Mouse (Mus musculus): ENCODE measurements around the gene Brms1. TPM values are rescaled to one million over a fixed set of nuclear protein-coding genes. Genes with fewer than 3 reads are reported as not detected.

Gene Brms1
- polyA plus RNA-seq, 1 experiment from 2014 or later, result 56.8 TPM

DNA sequence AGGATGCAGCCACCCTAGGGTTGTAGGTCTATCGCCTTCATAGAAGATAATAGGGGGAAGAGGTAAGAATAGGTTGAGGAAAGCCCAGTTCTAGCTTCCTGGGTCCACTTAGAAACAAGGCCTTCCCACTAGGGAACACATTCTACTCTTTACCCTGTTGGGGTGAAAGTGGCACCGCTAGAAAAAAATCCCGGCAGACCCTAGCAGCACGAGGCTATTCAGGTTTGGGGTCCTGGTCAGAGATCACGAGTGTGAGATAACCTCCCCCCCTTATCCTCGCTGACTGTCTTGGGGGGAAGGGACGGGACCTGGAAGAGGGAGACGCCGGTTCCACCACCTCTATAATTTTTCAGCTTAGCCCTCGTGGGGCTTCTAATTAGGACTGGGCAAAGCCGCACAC, 29.9 kb downstream of the Brms1 start:
- in situ Hi-C loops (cut with MboI; ENCODE audit: low pct_unique_long_range_greater_than_20kb), result loop anchor here (5.0 kb wide), 1 partner anchor 54 kb away; no protein-coding TSS in a partner anchor
- ATAC-seq (no peak), DNase-seq (ENCODE audit: low read depth, low spot score) (no peak)
- ChIA-PET CTCF (interaction anchor here (1.4 to 4.6 kb wide), 4 partner anchors 16 to 56 kb away, joined by 4 to 32 read pairs (median 8); partner anchors contain the start of gene Rin1), POLR2A (no interaction called here)
- H3K27me3 ChIP-seq, result peaks cover 3% of the 10 kb centered on the region
- TF ChIP-seq CTCF (IDR thresholded peaks at IDR 0.05), result no peak

DNA sequence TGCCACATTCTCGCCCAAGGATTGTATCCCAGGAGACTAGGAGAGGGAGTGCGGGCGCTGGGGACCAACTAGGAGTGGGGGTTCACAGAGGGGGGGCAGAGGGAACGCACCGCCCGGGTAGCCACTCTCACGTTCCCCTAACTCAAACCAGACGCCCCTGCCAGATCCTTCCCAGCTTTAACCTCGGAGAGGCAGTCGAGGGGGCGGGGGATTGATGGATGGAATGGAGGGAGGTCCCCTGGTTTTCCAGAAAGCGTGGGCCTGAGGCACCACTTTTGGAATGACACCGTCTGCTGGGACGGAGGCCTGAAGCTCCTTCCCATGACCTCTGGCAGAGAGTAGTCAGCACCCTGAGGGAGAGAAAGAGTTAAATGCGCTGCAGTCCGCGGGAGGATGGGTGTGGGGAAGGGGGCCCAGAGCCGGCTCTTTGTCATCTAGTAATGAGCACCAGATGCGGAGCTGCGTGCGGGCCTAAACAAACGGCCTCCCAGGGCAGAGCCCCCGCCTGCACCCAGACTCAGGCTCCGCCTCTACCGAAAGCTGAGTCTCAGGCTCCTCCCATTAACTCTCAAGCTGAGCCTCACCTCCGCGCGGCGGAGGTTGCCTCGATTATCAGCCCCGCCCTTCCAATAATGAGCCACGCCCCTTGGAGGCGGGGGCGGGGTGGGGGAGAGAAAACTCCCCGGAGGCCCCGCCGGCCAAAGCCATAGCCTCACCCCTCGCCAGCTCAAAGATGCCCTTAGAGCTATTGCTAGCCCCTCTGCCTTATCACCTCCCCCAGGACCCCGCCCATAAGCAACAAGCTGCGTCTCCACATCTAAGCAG, 30.6 kb downstream of the Brms1 start:
- CTCF ChIA-PET, result interaction anchor here (1.4 to 4.6 kb wide), 4 partner anchors 17 to 57 kb away, joined by 4 to 32 read pairs (median 8); partner anchors contain the start of gene Rin1
- TF ChIP-seq CTCF (IDR thresholded peaks at IDR 0.05), result no peak
- POLR2A ChIA-PET, result interaction anchor here (1.2 kb wide), 1 partner anchor 21 kb away, joined by 4 read pairs; the partner anchor contains the start of gene Rin1
- no peak for DNase-seq (ENCODE audit: low read depth, low spot score)
- ATAC-seq, result peak; percentile 58
- H3K27me3 ChIP-seq, result peaks cover 3% of the 10 kb centered on the region
- in situ Hi-C loops (cut with MboI; ENCODE audit: low pct_unique_long_range_greater_than_20kb), result loop anchor here (5.0 kb wide), 1 partner anchor 54 kb away; no protein-coding TSS in a partner anchor

DNA sequence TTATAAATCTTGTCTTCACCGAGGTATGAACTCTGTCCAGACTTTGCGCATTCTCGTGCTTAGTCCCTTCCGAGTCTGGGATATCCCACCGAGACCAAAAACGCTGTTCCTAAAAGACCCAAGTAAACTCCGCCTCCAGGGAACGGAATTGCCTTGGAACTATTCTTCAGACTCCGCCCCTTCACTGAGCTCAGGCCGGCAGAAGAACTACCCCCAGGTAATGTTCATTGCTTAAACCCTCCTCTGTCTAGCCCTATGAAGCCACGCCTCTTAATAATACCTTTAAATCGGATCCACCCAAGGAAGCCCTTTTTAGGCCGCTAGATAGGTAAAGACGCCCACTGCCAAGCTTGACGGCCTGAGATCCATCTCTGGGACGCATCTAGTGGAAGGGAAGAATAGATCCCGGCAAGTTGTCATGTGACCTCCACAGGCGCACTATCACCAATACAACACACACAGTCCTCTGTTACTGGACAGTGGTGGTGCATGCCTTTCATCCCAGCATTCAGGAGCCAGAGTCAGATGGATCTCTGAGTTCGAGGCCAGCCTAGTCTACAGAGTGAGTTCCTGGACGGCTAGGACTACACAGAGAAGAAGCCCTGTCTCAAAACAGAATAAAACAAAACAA, 31.4 kb downstream of the Brms1 start:
- in situ Hi-C loops (cut with MboI; ENCODE audit: low pct_unique_long_range_greater_than_20kb), result loop anchor here (5.0 kb wide), 1 partner anchor 55 kb away; no protein-coding TSS in a partner anchor
- ChIA-PET POLR2A (interaction anchor here (1.2 kb wide), 1 partner anchor 22 kb away, joined by 4 read pairs; the partner anchor contains the start of gene Rin1), CTCF (interaction anchor here (1.8 to 4.6 kb wide), 3 partner anchors 18 to 56 kb away, joined by 4 to 32 read pairs (median 12); partner anchors contain the start of gene Rin1)
- ATAC-seq (peak; percentile 23), DNase-seq (ENCODE audit: low read depth, low spot score) (no peak)
- no peak for TF ChIP-seq CTCF (IDR thresholded peaks at IDR 0.05)
- peaks cover 3% of the 10 kb centered on the region for H3K27me3 ChIP-seq

DNA sequence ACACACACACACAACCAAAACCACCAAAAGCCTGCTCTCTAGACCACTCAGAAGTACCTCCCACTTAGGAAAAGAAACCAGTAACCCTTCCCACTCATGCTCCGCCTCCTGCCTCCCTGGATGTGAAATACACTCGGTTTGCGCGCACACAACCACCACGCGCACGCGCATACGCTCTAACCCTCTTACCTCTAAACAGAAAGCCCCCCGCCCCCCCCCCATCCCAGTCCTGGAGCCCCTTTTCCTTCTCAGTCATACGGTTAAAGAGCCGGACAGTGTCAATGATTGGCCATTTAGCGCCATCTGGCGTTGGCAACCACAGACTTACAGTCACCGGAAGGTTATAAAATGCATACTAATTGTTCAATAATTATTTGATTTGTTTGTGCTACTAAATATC, 31.9 kb downstream of the Brms1 start:
- no peak for TF ChIP-seq CTCF (IDR thresholded peaks at IDR 0.05)
- in situ Hi-C loops (cut with MboI; ENCODE audit: low pct_unique_long_range_greater_than_20kb), result loop anchor here (5.0 kb wide), 1 partner anchor 56 kb away; no protein-coding TSS in a partner anchor
- ATAC-seq (no peak), DNase-seq (ENCODE audit: low read depth, low spot score) (no peak)
- ChIA-PET POLR2A (interaction anchor here (1.2 to 1.4 kb wide), 2 partner anchors 18 to 22 kb away, joined by 4 to 5 read pairs; partner anchors contain the start of gene Rin1), CTCF (interaction anchor here (1.8 to 4.6 kb wide), 2 partner anchors 18 to 56 kb away, joined by 4 to 32 read pairs; no protein-coding TSS in a partner anchor)
- H3K27me3 ChIP-seq, result peaks cover 3% of the 10 kb centered on the region

DNA sequence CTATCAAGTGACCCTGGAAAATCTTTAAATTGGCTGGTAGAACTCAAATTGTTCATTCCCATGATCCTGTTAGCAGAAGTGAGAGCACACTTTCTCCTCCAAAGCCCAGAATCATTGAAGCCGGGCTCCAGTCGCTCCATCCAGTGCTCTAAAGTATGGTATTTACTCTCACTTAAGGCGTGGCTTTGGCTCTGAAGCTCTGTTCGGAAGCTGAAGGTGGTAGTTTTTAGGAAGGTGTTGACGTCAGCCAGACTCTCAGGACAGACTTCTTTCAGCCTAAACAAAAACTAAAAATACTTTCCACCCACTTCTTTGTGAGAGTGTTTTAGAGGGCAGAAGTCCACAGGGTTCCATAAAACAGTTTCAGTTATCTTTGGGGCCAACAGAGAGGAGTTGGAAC, 32.4 kb downstream of the Brms1 start:
- no peak for TF ChIP-seq CTCF (IDR thresholded peaks at IDR 0.05)
- ATAC-seq (no peak), DNase-seq (ENCODE audit: low read depth, low spot score) (no peak)
- POLR2A ChIA-PET, result interaction anchor here (1.4 kb wide), 1 partner anchor 19 kb away, joined by 5 read pairs; no protein-coding TSS in a partner anchor
- in situ Hi-C loops (cut with MboI; ENCODE audit: low pct_unique_long_range_greater_than_20kb), result loop anchor here (5.0 kb wide), 1 partner anchor 56 kb away; no protein-coding TSS in a partner anchor
- CTCF ChIA-PET, result interaction anchor here (2.2 kb wide), 1 partner anchor 23 kb away, joined by 16 read pairs; the partner anchor contains the start of gene Rin1
- peaks cover 3% of the 10 kb centered on the region for H3K27me3 ChIP-seq

DNA sequence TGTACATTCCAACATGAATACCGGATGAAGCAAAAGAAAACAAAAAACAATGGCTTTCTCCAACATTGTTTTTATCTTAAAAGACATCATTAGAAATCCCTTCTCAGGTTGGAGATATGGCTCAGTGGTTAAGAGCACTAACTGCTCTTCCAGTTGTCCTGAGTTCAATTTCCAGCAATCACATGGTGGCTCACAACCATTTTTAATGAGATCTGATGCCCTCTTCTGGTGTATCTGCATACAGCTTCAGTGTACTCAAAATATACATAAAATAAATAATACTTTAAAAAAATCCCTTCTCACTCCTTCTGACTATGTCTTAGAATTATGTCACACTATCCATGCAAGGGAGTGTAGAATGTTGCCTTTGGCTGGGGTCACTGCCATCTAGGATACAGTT, 38.1 kb downstream of the Brms1 start:
- no peak for TF ChIP-seq CTCF (IDR thresholded peaks at IDR 0.05)
- ChIA-PET CTCF (interaction anchor here (0.9 to 2.3 kb wide), 6 partner anchors 10 to 72 kb away, joined by 3 to 22 read pairs (median 4); no protein-coding TSS in a partner anchor), POLR2A (no interaction called here)
- no peak for DNase-seq (ENCODE audit: low read depth, low spot score)
- peaks cover 13% of the 10 kb centered on the region for H3K27me3 ChIP-seq
- in situ Hi-C loops (cut with MboI; ENCODE audit: low pct_unique_long_range_greater_than_20kb), result no loop called here
- no peak for ATAC-seq

DNA sequence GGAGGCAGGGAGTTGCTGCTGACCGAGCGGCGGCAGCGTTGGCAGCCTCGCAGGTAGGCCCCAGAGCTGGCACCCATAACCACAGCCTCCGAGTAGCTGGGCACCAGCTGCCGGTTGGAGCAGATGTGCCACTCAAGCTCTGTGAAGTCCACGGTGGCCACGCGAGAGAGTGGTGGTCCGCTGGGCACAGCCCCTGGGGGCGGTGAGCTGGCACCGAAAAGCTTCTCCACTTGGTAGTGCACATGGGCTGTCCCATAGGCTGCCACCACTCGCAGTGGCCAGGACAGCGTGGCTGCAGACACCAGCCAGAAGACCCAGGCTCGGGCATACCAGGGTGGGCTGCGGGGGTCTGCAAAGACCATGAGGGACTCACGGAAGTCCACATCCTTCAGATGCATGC, 40.9 kb downstream of the Brms1 start:
- in situ Hi-C loops (cut with MboI; ENCODE audit: low pct_unique_long_range_greater_than_20kb), result no loop called here
- DNase-seq (ENCODE audit: low read depth, low spot score) (no peak), ATAC-seq (no peak)
- ChIA-PET POLR2A (no interaction called here), CTCF (no interaction called here)
- H3K27me3 ChIP-seq, result peaks cover 17% of the 10 kb centered on the region
- TF ChIP-seq CTCF (IDR thresholded peaks at IDR 0.05), result no peak

DNA sequence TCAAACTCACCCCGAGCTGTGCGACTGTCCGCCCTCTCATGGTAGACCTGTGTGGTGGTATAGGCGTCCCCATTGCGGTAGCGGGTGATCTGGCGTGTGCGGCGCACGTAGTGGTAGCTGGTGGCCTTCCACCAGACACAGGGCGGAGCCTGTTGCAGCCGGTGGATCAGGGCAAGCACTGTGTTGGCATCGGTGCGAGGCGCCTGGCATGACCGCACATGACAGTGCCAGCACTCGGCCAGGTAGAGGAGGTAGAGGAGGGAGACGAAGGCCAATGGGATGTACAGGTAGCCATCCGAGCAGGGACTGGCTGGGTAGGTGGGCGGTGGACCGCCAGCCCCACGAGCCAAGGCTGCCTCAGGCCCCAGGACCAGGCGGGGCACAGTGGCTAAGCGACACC, 41.4 kb downstream of the Brms1 start:
- TF ChIP-seq CTCF (IDR thresholded peaks at IDR 0.05), result no peak
- CTCF ChIA-PET, result no interaction called here
- ATAC-seq, result no peak
- DNase-seq (ENCODE audit: low read depth, low spot score), result no peak
- POLR2A ChIA-PET, result no interaction called here
- in situ Hi-C loops (cut with MboI; ENCODE audit: low pct_unique_long_range_greater_than_20kb), result no loop called here
- H3K27me3 ChIP-seq, result peaks cover 17% of the 10 kb centered on the region

DNA sequence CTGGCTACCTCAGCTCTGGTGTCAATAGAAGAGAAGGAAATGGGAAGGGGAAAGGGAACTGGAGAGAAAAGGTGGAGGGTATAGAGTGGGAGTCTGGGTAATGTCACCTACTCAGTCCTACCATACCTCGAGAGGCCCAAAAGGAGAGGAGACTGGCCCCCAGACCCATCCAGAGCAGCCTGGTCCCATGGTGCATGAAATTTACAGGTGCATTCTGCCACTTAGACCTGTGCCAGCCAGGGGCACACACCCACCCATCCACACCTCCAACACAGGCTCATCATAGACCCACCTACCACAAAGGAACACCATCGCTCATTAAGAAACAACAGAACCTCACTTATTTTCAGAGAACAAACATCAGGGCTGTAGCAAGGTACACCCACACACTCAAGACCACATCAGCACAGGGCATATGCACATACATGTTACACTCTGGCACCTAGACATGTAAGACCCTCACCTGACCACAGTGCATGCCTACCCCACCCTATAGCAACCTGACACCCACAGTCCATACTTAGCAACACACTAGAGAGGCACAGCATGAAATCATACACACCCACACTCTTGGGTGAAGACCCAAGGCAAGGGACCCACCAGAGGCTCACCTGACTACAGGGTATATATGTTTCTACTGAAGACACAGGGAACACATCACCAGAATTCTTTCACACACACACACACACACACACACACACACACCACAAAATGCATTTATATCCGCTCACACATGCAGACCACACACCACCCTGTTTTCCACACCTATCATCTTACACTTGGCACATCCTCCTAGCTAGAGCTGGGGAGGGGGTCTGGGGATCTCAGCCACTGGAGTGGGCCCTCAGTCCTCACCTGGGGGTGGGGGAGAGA, 43.0 kb downstream of the Brms1 start:
- TF ChIP-seq CTCF (IDR thresholded peaks at IDR 0.05), result no peak
- DNase-seq (ENCODE audit: low read depth, low spot score) (no peak), ATAC-seq (no peak)
- ChIA-PET POLR2A (no interaction called here), CTCF (no interaction called here)
- H3K27me3 ChIP-seq, result peaks cover 17% of the 10 kb centered on the region
- in situ Hi-C loops (cut with MboI; ENCODE audit: low pct_unique_long_range_greater_than_20kb), result no loop called here

DNA sequence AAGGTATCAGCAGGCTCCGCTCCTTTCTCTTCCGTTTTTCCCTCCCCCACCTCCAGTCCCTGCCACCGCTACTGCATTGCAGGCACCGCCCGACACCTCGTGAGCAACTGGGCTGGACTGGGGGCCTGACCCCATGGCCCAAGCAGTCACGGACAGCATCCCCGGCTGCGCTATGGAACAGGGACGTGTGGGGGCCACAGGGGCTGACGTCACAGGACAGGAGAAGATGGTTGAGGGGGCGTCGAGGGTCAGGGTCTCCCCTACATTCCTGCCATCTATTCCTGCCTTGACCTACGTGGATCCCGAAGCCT, 43.6 kb downstream of the Brms1 start:
- peaks cover 17% of the 10 kb centered on the region for H3K27me3 ChIP-seq
- ChIA-PET POLR2A (no interaction called here), CTCF (no interaction called here)
- TF ChIP-seq CTCF (IDR thresholded peaks at IDR 0.05), result no peak
- ATAC-seq (no peak), DNase-seq (ENCODE audit: low read depth, low spot score) (no peak)
- in situ Hi-C loops (cut with MboI; ENCODE audit: low pct_unique_long_range_greater_than_20kb), result no loop called here
